Mouse (Mus musculus) frontal cortex, postnatal 14 days (tissue): ENCODE measurements around the gene Sh3rf3.
"Not testable (repeated sequence)": the region's sequence is repeated elsewhere in the genome, so short reads cannot be mapped to it uniquely, and the experiment has no call there.

Experiments
- DNase-seq, 2 experiments: peaks; one replicate each; pipeline ENCODE4 v3.0.0; 2022; ENCODE audit warnings: low spot score in 2 of 2

Sh3rf3 gene

GRCm38 (mm10) chr10:58981674-58982329 lies 168.6 kb downstream of the Sh3rf3 start:
- no peak for DNase-seq

- no peak for DNase-seq
Observed at GRCm38 (mm10) chr10:58982546-58983154, 169.5 kb downstream of the Sh3rf3 start.

DNA sequence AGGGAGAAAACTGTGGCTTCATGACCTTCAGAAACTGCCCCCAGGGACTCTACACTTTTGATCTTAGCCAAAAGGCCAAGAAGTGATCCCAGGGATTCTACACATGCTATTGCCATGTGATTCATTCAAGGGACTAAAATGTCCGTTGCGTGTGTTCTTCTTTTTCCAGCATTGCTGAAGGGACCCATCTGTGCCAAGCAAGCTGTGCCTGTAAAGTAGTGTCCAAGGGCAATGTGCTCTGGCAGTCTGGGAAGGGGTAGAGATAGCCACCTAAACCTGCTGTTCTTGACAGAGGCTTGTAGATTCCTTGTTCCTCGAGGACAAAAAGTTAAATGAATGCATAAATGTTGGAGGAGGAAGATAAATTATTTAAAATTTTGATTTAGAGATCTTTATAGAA lies 178.5 kb downstream of the Sh3rf3 start:
- DNase-seq: no peak

GRCm38 (mm10) chr10:58994726-58995125 lies 181.6 kb downstream of the Sh3rf3 start:
- DNase-seq: no peak

- no peak for DNase-seq
Observed at GRCm38 (mm10) chr10:58995132-58995531, 182.0 kb downstream of the Sh3rf3 start.

DNA sequence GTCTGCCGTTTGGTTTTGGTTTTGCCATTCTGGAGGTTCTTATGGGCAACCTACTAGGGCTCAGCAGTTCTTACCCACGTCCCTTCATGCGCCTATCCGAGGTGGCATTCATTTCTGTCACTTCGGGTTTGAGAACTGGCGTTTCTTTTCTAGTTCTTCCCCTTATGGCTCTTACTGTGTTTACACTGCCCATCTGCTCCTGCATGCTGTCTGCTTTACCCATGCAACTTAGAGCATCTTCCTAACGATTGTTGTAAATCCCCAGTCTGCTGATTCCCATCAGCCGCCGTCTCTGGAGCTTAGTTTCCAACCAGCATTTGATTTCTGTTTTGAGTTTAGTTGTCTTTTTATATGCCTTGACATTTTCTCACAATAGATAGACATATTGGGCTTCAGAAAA lies 189.2 kb downstream of the Sh3rf3 start:
- no peak for DNase-seq

DNA sequence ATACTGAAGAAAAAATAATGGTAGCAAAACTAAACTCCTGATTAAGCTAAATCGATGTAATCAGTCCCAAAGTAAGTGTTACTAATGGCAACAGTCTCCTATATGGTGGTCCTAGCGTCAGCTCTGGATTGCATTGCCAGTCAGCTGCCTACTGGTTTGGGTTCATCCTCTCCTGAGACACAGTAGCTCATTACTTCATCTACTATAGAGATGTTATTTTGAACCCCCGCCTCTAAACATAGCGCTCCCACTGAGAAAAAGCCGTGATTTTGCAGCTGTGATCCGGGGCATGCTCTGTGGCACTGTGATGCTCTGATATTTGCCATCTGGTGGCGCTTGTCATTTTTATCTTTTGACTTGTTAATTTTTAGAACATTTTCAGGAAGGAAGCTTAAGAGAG lies 198.3 kb downstream of the Sh3rf3 start:
- no peak for DNase-seq

GRCm38 (mm10) chr10:59013618-59014017 lies 200.5 kb downstream of the Sh3rf3 start:
- no peak for DNase-seq

DNA sequence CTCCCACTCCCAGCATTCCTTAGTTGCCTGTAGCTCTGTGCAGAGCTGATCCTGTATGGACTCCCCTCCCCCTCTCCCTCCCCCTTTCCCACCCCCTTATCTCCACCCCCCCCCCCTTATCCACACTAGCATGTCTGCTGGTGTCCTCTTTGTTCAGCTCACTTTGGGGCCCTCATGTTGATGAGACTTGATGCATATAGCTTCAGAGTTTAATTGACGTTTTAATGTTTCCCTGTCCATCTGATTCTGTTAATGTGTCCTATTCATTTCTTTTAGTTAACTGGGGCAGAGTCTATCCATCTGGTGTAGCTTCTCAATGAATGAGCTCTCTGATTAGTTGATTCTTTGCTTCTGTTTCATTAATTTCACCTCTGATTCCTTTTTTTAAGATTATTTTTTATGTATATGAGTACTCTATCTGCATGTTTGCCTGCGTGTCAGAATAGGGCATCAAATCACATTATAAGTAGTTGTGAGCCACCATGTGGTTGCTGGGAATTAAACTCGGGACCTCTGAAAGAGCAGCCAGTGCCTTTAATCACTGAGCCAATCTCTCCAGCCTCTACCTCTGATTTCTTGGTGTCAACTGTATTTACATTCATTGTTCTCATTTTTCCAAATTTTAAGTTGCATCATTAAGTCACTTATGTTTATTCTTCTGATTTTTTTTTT lies 206.3 kb downstream of the Sh3rf3 start:
- DNase-seq: no peak

DNA sequence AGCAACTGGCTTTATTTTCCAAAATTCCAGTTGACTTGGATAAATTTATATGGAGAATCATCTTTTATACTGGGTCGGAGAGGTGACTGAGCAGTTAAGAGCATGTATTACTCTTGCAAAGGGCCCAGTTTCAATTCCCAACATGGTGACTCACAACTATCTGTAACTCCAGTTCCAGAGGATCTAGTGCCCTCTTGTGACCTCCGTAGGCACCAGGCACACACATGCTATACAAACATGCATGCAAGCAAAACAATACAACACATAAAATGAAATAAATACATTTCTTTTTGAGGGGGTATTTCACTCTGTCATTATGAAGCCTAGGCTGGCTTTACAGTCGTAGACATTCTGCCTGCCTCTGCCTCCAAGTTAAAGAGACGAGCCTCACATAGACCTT lies 237.3 kb downstream of the Sh3rf3 start:
- no peak for DNase-seq

DNA sequence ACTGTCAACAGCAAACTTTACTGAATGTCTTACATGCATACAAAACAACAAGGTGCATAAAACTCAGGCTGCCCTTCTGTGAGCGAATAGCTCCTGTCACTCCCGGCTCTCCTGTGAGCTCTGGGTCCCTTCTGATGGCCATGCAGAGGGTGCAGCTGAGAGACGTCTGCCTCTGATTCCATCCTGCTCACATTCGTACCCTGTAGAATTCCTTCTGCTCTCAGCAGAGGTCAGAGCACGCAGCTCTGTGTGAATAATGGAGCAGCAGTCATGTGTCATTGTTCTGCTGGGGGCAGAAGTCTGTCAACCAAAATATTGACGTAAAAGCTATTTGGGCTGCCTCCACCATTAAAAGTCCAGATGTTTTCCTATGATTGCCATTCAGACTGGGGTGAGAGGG lies 243.1 kb downstream of the Sh3rf3 start:
- DNase-seq: no peak

DNA sequence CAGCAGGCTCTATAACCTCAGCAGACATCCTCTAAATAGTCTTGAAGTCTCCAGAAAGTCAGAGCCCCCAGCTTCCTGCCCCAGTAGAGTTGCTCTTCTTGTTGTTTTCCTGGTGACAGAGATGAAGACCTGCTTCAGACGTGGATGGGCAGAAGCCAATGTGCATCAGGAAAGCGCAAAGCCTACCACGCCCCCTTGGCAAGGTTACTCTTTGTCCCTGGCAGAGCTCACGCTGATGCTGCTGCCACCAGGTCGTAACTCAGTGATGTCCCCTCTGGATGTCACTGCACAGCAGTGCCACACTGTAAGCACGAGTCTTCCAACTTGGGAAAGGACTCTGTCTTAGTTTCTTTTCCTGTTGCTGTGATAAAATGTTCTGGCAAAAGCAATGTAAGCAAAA lies 253.6 kb downstream of the Sh3rf3 start:
- DNase-seq: no peak

GRCm38 (mm10) chr10:59072827-59073226 lies 259.7 kb downstream of the Sh3rf3 start:
- no peak for DNase-seq

- no peak for DNase-seq
Observed at GRCm38 (mm10) chr10:59076681-59077080, 263.5 kb downstream of the Sh3rf3 start.

- no peak for DNase-seq
Observed at GRCm38 (mm10) chr10:59077909-59078308, 264.8 kb downstream of the Sh3rf3 start.

GRCm38 (mm10) chr10:59085604-59086003 lies 272.4 kb downstream of the Sh3rf3 start:
- no peak for DNase-seq

DNA sequence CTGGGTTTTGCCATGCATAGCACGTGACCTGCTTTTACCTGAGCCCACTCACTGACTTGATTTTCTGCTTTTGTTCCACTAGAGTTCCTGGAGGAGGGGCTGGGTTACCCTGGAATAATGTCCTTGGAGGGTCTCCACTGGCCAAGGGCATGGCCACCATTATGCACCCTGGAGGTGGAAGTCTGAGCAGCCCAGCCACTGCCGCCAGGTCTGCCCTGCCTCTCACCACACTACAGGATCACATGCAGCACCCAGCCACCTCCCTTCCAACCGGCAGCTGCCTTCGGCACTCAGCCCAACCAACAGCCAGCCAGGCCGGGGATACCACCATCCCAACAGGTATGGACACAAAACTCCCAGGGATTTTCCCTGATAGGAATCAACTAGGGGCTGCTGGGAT lies 273.4 kb downstream of the Sh3rf3 start:
- no peak for DNase-seq

- DNase-seq: peak in 1 of 2 experiments; percentile 31
Observed at GRCm38 (mm10) chr10:59089861-59090621, 276.9 kb downstream of the Sh3rf3 start.

- DNase-seq: no peak
Observed at GRCm38 (mm10) chr10:59090622-59090971, 277.4 kb downstream of the Sh3rf3 start.

DNA sequence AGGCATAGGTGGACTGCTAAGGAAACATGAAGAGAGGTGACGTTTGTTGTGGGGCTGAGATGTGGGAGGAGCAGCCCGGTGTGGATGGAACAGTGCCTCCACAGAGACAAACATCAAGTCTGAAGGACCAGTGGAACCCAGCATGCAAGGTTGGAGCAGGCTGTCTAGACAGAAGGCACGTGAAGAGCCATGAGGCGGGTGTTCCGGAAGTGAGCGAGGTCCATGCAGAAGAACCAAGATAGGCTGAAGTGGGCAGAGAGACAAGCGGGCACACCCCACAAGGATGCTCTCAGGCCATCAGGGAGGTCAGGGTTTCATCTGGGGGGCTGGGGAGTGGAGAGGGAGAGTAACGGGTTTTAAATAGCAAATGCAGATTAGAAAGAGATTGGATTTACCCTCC lies 278.4 kb downstream of the Sh3rf3 start:
- DNase-seq: no peak

DNA sequence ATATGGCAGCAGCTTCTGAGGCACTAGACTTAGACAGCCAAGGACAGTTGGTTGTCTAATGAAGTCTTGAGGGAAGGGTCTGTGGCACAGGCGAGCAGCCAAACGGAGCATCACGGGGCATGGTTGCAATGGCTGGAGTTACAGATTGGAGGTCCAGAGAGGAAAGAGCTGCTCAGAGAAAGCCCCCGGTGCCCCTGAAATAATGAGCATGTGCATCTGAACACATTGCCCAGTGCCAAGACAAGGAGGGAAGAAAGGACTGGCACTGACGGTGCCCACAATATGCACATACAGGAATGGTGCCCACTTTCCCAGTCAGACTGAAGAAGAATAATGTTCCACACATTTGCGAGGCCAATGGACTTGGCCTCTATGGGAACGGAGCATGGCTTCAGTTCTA lies 278.8 kb downstream of the Sh3rf3 start:
- DNase-seq: no peak

GRCm38 (mm10) chr10:59103076-59103475 lies 289.9 kb downstream of the Sh3rf3 start:
- DNase-seq: not testable (repeated sequence)

- no peak for DNase-seq
Observed at GRCm38 (mm10) chr10:59104683-59105082, 291.5 kb downstream of the Sh3rf3 start.
